Mouse (Mus musculus) midbrain, embryonic 10.5 days (tissue): ENCODE results near the gene Slc4a7. TPM values are rescaled to one million over a fixed set of nuclear protein-coding genes. Genes with fewer than 3 reads are reported as not detected.
"Not testable (repeated sequence)": the region's sequence is repeated elsewhere in the genome, so short reads cannot be mapped to it uniquely, and the experiment has no call there.

Experiments used
- DNase-seq: peaks from one replicate; pipeline ENCODE4 v3.0.0-alpha.2; 2017; ENCODE audit warnings: low spot score
- H3K27ac ChIP-seq: fragments of 300-500 bp; sonication (generic); replicated peaks from 2 replicates; pipeline ENCODE4 v1.5.1; 2016; ENCODE audit warnings: mild to moderate bottlenecking
- H3K27me3 ChIP-seq: fragments of 300-500 bp; sonication (generic); 2 replicates; pipeline ENCODE4 v1.6.1; 2016; ENCODE audit warnings: low read depth, mild to moderate bottlenecking; ENCODE audit not compliant: poor library complexity, severe bottlenecking
- H3K36me3 ChIP-seq: fragments of 300-500 bp; sonication (generic); 2 replicates; pipeline ENCODE4 v1.6.1; 2016; ENCODE audit warnings: mild to moderate bottlenecking, moderate library complexity
- H3K4me1 ChIP-seq: fragments of 300-500 bp; sonication (generic); 2 replicates; pipeline ENCODE4 v1.6.1; 2016
- H3K4me3 ChIP-seq: fragments of 300-500 bp; sonication (generic); 2 replicates; pipeline ENCODE4 v1.5.1; 2016; ENCODE audit warnings: mild to moderate bottlenecking, moderate library complexity
- H3K9me3 ChIP-seq: fragments of 300-500 bp; sonication (generic); replicated peaks from 2 replicates; pipeline ENCODE4 v1.6.1; 2016; ENCODE audit warnings: mild to moderate bottlenecking
- WGBS: fragments of 180-500 bp; shearing (Covaris S2); methylation state at CpG from one replicate; pipeline ENCODE4 v1.1.7; 2016; 5-methylcytosine and 5-hydroxymethylcytosine counted together
- polyA plus RNA-seq: library from polyadenylated mRNA; unstranded; fragments of >200 nt; fragmentation: Nextera tagmentation; extraction: Ambion mirVana; gene quantifications from 2 replicates; pipeline ENCODE4 v1.2.1, GENCODE M21; 2016

The Slc4a7 gene
- polyA plus RNA-seq, 1 experiment from 2014 or later = 32.1 TPM

DNA sequence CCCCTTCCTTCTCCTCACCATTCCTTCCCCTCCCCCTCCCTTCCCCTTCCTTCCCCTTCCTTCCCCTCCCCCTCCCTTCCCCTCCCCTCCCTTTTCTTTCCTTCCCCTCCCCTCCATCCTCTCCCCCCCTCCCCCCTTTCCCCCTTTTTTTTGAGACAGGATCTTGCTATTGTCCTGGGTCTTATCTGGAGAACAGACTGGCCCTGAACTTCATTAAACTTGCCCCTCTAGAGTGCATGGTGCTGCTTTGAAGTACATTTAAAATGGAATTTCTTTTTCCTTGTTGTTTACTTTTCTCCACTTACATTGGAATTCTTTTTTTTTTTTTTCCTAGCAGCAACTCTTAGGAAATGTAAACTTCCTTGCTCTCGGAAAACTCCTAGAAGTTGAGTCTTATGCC lies 6.9 kb downstream of the Slc4a7 start:
- peaks cover 27% of the 10 kb centered on the region for H3K4me1 ChIP-seq
- DNase-seq = no peak
- H3K27ac ChIP-seq = no peak overlapping the region
- no peak overlapping the region for H3K4me3 ChIP-seq
- no peaks in the 10 kb centered on the region for H3K27me3 ChIP-seq
- 77% methylated on average over 1 of the region's 1 CpGs for WGBS
- H3K36me3 ChIP-seq = peaks cover 62% of the 10 kb centered on the region
- H3K9me3 ChIP-seq = no peaks in the 10 kb centered on the region

DNA sequence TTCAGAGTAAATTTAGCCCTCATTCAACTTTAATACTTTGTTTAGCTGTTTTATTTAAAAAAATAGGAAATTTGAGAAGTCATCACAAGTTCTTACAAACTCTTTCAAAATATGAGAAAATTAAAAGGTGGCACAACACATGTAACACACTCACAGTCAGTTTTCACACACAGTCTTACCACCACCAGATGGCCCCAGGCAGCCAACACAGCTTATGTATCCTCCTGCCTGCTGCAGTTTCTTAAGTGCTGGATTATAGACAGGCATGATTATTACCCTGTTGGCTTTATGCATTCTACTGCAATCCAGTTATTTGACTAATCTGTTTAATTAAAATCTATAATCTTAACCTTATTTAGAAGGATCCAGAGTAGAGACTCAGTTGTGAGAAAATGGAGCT lies 12.1 kb downstream of the Slc4a7 start:
- no peak for DNase-seq
- Histone ChIP-seq H3K9me3 (no peaks in the 10 kb centered on the region), H3K36me3 (peaks cover 40% of the 10 kb centered on the region), H3K4me3 (no peak overlapping the region), H3K27me3 (no peaks in the 10 kb centered on the region), H3K4me1 (no peaks in the 10 kb centered on the region), H3K27ac (no peak overlapping the region)

DNA sequence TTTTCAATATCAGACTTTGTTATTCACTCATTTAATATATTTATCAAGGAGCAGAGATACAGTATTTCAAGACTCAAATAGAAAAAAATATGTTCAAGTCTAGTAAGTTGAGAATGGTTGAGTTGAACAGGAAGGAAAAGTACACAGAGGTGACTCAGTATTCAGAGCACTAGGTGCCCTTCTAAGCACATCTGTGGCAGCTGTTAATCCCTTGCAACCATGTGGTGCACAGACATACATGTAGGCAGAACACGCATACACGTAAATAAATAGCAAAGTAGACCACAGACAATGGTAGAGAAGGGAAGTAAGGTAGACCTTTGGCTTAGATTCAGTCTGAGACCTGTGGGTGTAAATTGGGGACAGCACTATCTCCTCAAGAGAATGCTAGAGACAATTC lies 13.7 kb downstream of the Slc4a7 start:
- H3K9me3 ChIP-seq = no peaks in the 10 kb centered on the region
- peaks cover 26% of the 10 kb centered on the region for H3K36me3 ChIP-seq
- H3K27ac ChIP-seq = no peak overlapping the region
- no peaks in the 10 kb centered on the region for H3K4me1 ChIP-seq
- no peak for DNase-seq
- WGBS = 93% methylated on average over 2 of the region's 2 CpGs
- H3K27me3 ChIP-seq = no peaks in the 10 kb centered on the region
- no peak overlapping the region for H3K4me3 ChIP-seq

DNA sequence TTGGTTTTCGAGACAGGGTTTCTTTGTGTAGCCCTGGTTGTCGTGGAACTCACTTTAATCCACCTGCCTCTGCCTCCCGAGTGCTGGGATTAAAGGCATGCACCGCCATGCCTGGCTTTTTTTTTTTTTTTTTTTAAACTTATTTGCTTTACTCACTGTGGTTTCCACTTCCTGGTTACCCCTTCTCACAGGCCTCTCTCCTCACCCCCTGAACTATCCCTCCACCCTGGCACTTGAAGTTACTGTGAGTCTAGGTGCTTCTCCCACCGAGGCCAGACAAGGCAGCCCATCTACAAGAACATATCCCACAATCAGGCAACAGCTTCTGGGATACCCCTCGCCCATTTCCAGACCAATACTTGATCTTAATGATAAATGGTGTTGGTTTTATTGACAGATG lies 14.8 kb downstream of the Slc4a7 start:
- H3K4me3 ChIP-seq = no peak overlapping the region
- no peaks in the 10 kb centered on the region for H3K27me3 ChIP-seq
- WGBS = 81% methylated on average over 6 of the region's 6 CpGs
- no peak overlapping the region for H3K27ac ChIP-seq
- no peak for DNase-seq
- no peaks in the 10 kb centered on the region for H3K9me3 ChIP-seq
- H3K4me1 ChIP-seq = no peaks in the 10 kb centered on the region
- peaks cover 26% of the 10 kb centered on the region for H3K36me3 ChIP-seq

DNA sequence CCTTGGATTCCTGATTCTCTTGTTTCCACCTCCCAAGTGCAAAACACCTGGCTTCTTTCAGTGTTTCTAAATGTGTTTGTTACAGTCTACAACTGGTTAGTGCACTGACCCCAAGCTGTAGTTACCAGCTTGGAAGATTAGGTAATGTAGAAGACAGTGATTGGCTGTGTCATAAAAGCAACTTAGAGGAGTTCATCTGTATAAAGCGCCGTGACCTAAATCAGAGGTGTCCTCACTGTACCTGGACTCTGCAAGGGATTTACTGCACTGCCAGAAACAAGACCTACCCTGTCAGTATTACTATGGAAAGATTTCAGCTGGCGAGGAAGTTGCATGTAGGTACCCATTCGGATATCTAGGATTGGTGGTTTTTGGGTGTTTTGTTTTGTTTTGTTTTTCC lies 16.5 kb downstream of the Slc4a7 start:
- Histone ChIP-seq H3K27me3 (no peaks in the 10 kb centered on the region), H3K4me3 (no peak overlapping the region), H3K9me3 (no peaks in the 10 kb centered on the region), H3K4me1 (no peaks in the 10 kb centered on the region), H3K36me3 (peaks cover 24% of the 10 kb centered on the region), H3K27ac (no peak overlapping the region)
- 94% methylated on average over 4 of the region's 4 CpGs for WGBS
- DNase-seq = no peak

DNA sequence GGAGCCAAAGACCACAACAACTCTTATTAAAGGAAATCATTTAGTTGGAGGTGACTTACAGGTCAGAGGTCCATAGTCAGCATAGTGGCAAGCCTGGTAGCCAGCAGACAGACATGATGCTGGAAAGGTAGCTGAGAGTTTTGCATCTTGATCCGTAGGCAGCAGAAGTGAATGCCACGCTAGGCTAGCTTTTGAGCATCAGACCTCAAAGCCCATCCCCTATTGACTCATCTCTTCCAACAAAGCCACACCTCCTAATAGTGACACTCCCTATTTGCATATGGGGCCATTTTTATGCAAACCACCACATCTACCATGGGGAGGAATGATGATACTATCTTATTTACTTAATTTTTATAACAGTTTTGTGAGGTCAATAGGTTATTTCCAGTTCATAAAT lies 79.1 kb downstream of the Slc4a7 start:
- 85% methylated on average over 2 of the region's 2 CpGs for WGBS
- H3K27ac ChIP-seq = no peak overlapping the region
- peaks cover 98% of the 10 kb centered on the region for H3K36me3 ChIP-seq
- H3K4me1 ChIP-seq = no peaks in the 10 kb centered on the region
- no peak for DNase-seq
- no peaks in the 10 kb centered on the region for H3K9me3 ChIP-seq
- no peak overlapping the region for H3K4me3 ChIP-seq
- H3K27me3 ChIP-seq = no peaks in the 10 kb centered on the region

DNA sequence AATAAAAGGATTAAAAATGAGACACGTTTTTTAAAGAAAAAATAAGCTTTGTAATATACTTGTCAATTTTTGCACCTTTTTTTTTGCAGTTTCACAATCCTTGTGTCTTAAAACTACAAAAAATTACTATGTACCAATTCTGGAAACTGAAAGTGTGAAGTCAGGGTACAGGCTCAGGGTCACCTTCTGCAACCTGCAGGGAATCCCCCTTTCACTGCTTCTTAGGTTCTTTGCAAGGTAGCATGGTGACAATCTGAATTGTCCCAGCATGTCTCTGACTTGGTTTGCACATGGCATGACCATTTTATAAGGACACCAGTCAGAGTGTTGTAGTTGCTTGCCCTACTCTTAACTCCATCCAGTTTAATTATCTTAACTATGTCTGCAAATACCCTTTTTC lies 82.1 kb downstream of the Slc4a7 start:
- H3K36me3 ChIP-seq = peaks cover 97% of the 10 kb centered on the region
- H3K9me3 ChIP-seq = no peaks in the 10 kb centered on the region
- no peak overlapping the region for H3K4me3 ChIP-seq
- H3K4me1 ChIP-seq = no peaks in the 10 kb centered on the region
- H3K27ac ChIP-seq = no peak overlapping the region
- 89% methylated on average over 1 of the region's 1 CpGs for WGBS
- H3K27me3 ChIP-seq = no peaks in the 10 kb centered on the region
- no peak for DNase-seq

DNA sequence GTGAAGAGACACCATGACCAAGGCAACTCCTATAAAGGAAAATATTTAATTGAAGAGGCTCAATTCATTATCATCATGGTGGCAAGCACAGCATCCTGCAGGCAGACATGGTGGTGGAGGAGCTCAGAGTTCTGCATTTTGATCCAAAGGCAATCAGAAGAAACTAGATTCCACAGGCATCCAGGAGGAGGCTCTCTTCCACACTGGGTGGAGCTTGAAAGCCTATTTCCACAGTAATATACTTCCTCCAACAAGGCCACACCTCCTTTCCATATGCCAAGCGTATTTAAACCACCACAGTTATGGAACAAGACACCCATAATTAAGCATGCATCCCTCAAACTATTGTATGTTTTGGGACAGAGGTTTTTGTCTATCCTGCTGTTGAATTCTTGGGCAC lies 84.9 kb downstream of the Slc4a7 start:
- Histone ChIP-seq H3K9me3 (no peaks in the 10 kb centered on the region), H3K36me3 (peaks cover 94% of the 10 kb centered on the region), H3K27ac (no peak overlapping the region), H3K27me3 (no peaks in the 10 kb centered on the region), H3K4me1 (no peaks in the 10 kb centered on the region), H3K4me3 (no peak overlapping the region)
- 96% methylated on average over 1 of the region's 1 CpGs for WGBS
- no peak for DNase-seq

DNA sequence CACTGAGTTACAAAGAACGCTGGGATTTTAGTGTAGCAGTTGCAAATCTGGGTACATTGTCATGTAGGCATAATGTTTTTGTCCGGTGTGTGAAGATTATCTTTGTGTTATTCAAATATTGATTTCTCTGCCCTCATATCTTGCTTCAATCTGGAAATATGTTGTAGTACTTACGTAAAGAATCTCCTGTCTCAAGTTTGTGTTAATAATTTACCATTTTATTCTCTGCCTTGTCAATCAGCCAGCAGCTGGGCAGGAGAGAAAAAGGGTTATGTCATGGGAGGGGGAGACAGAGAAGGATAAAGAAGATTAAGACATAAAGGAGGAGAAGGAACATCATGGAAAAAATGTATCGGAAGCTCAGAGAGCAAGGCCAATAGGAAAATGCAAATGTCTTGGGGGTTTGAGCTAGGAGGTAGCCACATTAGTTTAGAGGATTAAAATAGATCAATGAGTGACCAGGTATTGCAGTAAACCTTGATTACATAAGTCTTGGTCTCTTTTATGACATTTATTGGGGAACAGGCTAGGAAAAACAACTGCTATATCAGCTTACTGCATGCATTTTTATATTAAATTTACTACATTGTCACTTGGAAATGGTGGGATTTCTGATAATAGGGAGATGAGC lies 87.9 kb downstream of the Slc4a7 start:
- H3K4me3 ChIP-seq = no peak overlapping the region
- H3K9me3 ChIP-seq = no peaks in the 10 kb centered on the region
- no peak overlapping the region for H3K27ac ChIP-seq
- peaks cover 71% of the 10 kb centered on the region for H3K36me3 ChIP-seq
- WGBS = 95% methylated on average over 4 of the region's 4 CpGs
- DNase-seq = no peak
- H3K4me1 ChIP-seq = no peaks in the 10 kb centered on the region
- H3K27me3 ChIP-seq = no peaks in the 10 kb centered on the region

DNA sequence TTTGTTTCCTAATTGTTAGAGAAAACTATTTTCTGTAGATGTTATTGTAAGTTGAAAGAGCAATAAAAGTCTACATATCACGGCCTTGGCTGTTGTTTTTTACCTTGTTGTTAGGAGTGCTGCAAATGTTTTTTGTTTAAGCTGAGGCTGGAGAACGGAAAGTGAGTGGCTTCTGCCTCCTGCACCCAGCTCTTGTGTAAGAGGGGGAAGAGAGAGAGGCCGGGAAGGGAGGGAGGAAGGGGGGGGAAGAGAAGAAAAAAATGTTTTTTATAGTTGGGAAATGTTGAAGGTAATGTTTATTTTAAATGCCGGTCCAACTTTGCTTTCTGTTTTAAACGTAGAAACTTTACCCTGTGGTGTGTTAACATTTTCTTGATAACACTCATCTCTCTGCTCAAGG lies 97.8 kb downstream of the Slc4a7 start:
- Histone ChIP-seq H3K27ac (no peak overlapping the region), H3K4me3 (no peak overlapping the region), H3K4me1 (peaks cover 4% of the 10 kb centered on the region), H3K36me3 (peaks cover 47% of the 10 kb centered on the region), H3K27me3 (no peaks in the 10 kb centered on the region), H3K9me3 (no peaks in the 10 kb centered on the region)
- no peak for DNase-seq
- 87% methylated on average over 5 of the region's 5 CpGs for whole genome bisulfite sequencing

DNA sequence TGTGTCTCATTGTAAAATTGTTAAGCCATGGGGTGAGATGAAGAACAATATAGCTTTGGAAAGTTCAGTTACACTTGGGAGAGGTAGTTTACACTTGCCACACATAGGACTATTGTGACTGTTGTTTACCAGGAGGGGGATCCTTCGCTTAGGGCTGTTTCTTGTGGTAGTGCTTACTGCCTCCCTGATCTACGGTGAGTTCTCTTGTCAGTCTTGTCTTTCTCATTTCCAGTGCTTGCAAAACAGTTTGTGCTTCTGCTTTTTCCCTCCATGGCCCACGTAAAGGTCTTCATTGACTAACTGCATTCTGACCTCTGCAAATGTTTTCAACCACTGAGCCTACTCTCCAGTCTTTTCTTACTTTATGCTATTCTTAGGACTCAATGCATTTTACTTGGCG lies 98.3 kb downstream of the Slc4a7 start:
- Histone ChIP-seq H3K27ac (no peak overlapping the region), H3K36me3 (peaks cover 47% of the 10 kb centered on the region), H3K4me1 (peaks cover 4% of the 10 kb centered on the region), H3K4me3 (no peak overlapping the region), H3K27me3 (no peaks in the 10 kb centered on the region), H3K9me3 (no peaks in the 10 kb centered on the region)
- no peak for DNase-seq
- 90% methylated on average over 4 of the region's 4 CpGs for WGBS

DNA sequence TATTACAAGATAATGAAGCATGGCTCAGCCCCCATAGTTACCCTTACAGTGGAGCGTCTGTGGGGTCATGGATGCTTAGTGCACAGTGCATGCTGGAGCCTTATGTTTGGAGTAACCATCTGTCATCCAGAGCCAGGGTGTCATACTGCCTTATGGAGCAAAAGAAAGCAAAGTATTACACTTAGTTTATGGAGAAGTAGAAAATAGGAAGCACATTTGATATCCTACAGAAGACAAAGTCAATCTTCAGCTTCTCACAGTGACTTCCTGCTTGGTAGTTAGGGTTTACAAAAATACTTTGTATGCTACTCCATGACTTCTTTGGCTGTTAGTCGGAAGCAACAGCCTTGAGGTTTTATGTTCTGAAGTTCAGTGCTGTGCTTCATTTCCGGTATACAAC lies 98.7 kb downstream of the Slc4a7 start:
- no peaks in the 10 kb centered on the region for H3K27me3 ChIP-seq
- peaks cover 43% of the 10 kb centered on the region for H3K36me3 ChIP-seq
- no peak for DNase-seq
- H3K4me3 ChIP-seq = no peak overlapping the region
- H3K4me1 ChIP-seq = peaks cover 4% of the 10 kb centered on the region
- H3K9me3 ChIP-seq = no peaks in the 10 kb centered on the region
- H3K27ac ChIP-seq = no peak overlapping the region
- WGBS = 96% methylated on average over 3 of the region's 3 CpGs

DNA sequence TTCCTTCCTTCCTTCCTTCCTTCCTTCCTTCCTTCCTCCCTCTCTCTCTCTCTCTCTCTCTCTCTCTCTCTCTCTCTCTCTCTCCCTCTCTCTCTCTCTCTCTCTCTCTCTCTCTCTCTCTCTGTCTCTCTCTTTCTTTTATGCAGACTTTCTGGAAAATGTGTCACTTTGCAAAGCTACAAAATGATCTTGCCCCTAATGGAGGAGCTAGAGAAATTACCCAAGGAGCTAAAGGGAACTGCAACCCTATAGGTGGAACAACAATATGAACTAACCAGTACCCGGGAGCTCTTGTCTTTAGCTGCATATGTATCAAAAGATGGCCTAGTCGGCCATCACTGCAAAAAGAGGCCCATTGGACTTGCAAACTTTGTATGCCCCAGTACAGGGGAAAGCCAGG lies 101.0 kb downstream of the Slc4a7 start, which contains the start of gene Nek10:
Gene Nek10 (plus strand): TSS at position 301 of the 400 bp plus-strand sequence.
- not testable (repeated sequence) for H3K27me3 ChIP-seq, H3K4me3 ChIP-seq, DNase-seq, H3K27ac ChIP-seq, H3K9me3 ChIP-seq, H3K4me1 ChIP-seq
- 53% methylated on average over 2 of the region's 2 CpGs for WGBS
- H3K36me3 ChIP-seq = peaks cover 25% of the 10 kb centered on the region
